Mouse (Mus musculus): Measurements from ENCODE around the gene Fam166b. TPM values are rescaled to one million over a fixed set of nuclear protein-coding genes. Genes with fewer than 3 reads are reported as not detected.

Gene Fam166b
- not detected in 2 replicates for total RNA-seq (2017)

- no peak for ATAC-seq (ENCODE audit: extremely low read depth, insufficient number of reproducible peaks, low FRiP score, poor library complexity, severe bottlenecking)
Observed at GRCm38 (mm10) chr4:43428946-43429345, at the start of gene Fam166b. Gene Fam166b, minus strand, starts transcription at chr4:43429134.

- ATAC-seq (ENCODE audit: extremely low read depth, insufficient number of reproducible peaks, low FRiP score, poor library complexity, severe bottlenecking), result no peak
Observed at GRCm38 (mm10) chr4:43478534-43478858, 49.6 kb upstream of the Fam166b start.

- ATAC-seq (ENCODE audit: extremely low read depth, insufficient number of reproducible peaks, low FRiP score, poor library complexity, severe bottlenecking), result peak; percentile 91
Observed at GRCm38 (mm10) chr4:43477857-43478533, 49.1 kb upstream of the Fam166b start.

- no peak for ATAC-seq (ENCODE audit: extremely low read depth, insufficient number of reproducible peaks, low FRiP score, poor library complexity, severe bottlenecking)
Observed at GRCm38 (mm10) chr4:43476604-43477003, 47.7 kb upstream of the Fam166b start.

GRCm38 (mm10) chr4:43473636-43474035 lies 44.7 kb upstream of the Fam166b start:
- ATAC-seq (ENCODE audit: extremely low read depth, insufficient number of reproducible peaks, low FRiP score, poor library complexity, severe bottlenecking), result no peak

GRCm38 (mm10) chr4:43470301-43470700 lies 41.4 kb upstream of the Fam166b start:
- peak; percentile 8; the same call in 1 of the 2 replicates for ATAC-seq (ENCODE audit: extremely low read depth, insufficient number of reproducible peaks, low FRiP score, poor library complexity, severe bottlenecking)

GRCm38 (mm10) chr4:43466872-43467271 lies 37.9 kb upstream of the Fam166b start:
- ATAC-seq (ENCODE audit: extremely low read depth, insufficient number of reproducible peaks, low FRiP score, poor library complexity, severe bottlenecking), result peak; percentile 53; the same call in 1 of the 2 replicates

GRCm38 (mm10) chr4:43465935-43466334 lies 37.0 kb upstream of the Fam166b start:
- ATAC-seq (ENCODE audit: extremely low read depth, insufficient number of reproducible peaks, low FRiP score, poor library complexity, severe bottlenecking), result 0 out of 2 replicates have a peak, but pooled peaks have one; percentile 17

- ATAC-seq (ENCODE audit: extremely low read depth, insufficient number of reproducible peaks, low FRiP score, poor library complexity, severe bottlenecking), result no peak
Observed at GRCm38 (mm10) chr4:43463102-43463501, 34.2 kb upstream of the Fam166b start.

- ATAC-seq (ENCODE audit: extremely low read depth, insufficient number of reproducible peaks, low FRiP score, poor library complexity, severe bottlenecking), result 0 out of 2 replicates have a peak, but pooled peaks have one; percentile 9
Observed at GRCm38 (mm10) chr4:43457124-43457523, 28.2 kb upstream of the Fam166b start.

GRCm38 (mm10) chr4:43456470-43456869 lies 27.5 kb upstream of the Fam166b start:
- ATAC-seq (ENCODE audit: extremely low read depth, insufficient number of reproducible peaks, low FRiP score, poor library complexity, severe bottlenecking), result peak; percentile 50

GRCm38 (mm10) chr4:43454041-43454836 lies 25.3 kb upstream of the Fam166b start, which contains the start of gene Cd72:
Gene Cd72, minus strand, starts transcription at chr4:43454628.
- peak; percentile 72 for ATAC-seq (ENCODE audit: extremely low read depth, insufficient number of reproducible peaks, low FRiP score, poor library complexity, severe bottlenecking)

- ATAC-seq (ENCODE audit: extremely low read depth, insufficient number of reproducible peaks, low FRiP score, poor library complexity, severe bottlenecking), result no peak
Observed at GRCm38 (mm10) chr4:43453413-43453812, 24.5 kb upstream of the Fam166b start.

- no peak for ATAC-seq (ENCODE audit: extremely low read depth, insufficient number of reproducible peaks, low FRiP score, poor library complexity, severe bottlenecking)
Observed at GRCm38 (mm10) chr4:43452315-43452714, 23.4 kb upstream of the Fam166b start.

GRCm38 (mm10) chr4:43448554-43448953 lies 19.6 kb upstream of the Fam166b start:
- ATAC-seq (ENCODE audit: extremely low read depth, insufficient number of reproducible peaks, low FRiP score, poor library complexity, severe bottlenecking), result no peak

- ATAC-seq (ENCODE audit: extremely low read depth, insufficient number of reproducible peaks, low FRiP score, poor library complexity, severe bottlenecking), result no peak
Observed at GRCm38 (mm10) chr4:43447251-43447650, 18.3 kb upstream of the Fam166b start.

- ATAC-seq (ENCODE audit: extremely low read depth, insufficient number of reproducible peaks, low FRiP score, poor library complexity, severe bottlenecking), result no peak
Observed at GRCm38 (mm10) chr4:43443511-43443910, 14.6 kb upstream of the Fam166b start.

- ATAC-seq (ENCODE audit: extremely low read depth, insufficient number of reproducible peaks, low FRiP score, poor library complexity, severe bottlenecking), result peak; percentile 2; the same call in 1 of the 2 replicates
Observed at GRCm38 (mm10) chr4:43442456-43443361, 13.8 kb upstream of the Fam166b start.

GRCm38 (mm10) chr4:43442044-43442443 lies 13.1 kb upstream of the Fam166b start:
- ATAC-seq (ENCODE audit: extremely low read depth, insufficient number of reproducible peaks, low FRiP score, poor library complexity, severe bottlenecking), result peak; percentile 91
